Mouse (Mus musculus) CH12.LX (cell line): ENCODE results near the gene Mipep.

Experiments
- EP300 ChIP-seq: IDR thresholded peaks from 2 replicates; pipeline ENCODE4 v1.6.1; 2011; ENCODE audit warnings: low read length, improper control_type of control experiment
- JUN ChIP-seq: IDR thresholded peaks from 2 replicates; pipeline ENCODE4 v1.6.1; 2011; ENCODE audit warnings: low read depth, mild to moderate bottlenecking, low read length, improper control_type of control experiment, moderate library complexity; ENCODE audit not compliant: insufficient read depth
- MXI1 ChIP-seq: IDR thresholded peaks from 2 replicates; pipeline ENCODE4 v1.6.1; 2011; ENCODE audit warnings: mild to moderate bottlenecking, low read depth, low read length, improper control_type of control experiment
- POLR2A ChIP-seq: IDR thresholded peaks from 2 replicates; pipeline ENCODE4 v1.6.1; 2011; ENCODE audit warnings: low read depth, mild to moderate bottlenecking, improper control_type of control experiment, low read length

DNA sequence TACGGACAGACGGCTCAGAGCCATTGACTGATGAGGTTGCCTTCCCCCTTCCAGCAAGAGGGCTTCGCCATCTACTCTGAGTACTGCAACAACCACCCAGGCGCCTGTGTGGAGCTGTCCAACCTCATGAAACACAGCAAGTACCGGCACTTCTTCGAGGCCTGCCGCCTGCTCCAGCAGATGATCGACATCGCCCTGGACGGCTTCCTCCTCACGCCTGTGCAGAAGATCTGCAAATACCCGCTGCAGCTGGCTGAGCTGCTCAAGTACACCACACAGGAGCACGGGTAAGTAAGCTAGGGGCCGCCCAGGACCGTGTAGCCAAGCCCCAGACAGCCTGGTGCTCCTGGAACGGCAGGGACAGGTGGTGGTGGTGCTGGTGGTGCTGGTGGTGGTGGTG is 32.8 kb upstream of the Mipep start:
- TF ChIP-seq POLR2A, result no peak
- TF ChIP-seq EP300, result no peak
- no peak for TF ChIP-seq MXI1
- no peak for TF ChIP-seq JUN
